Comparison of ENCODE assay signal across 8 mouse cellular contexts in the genomic region with DNA sequence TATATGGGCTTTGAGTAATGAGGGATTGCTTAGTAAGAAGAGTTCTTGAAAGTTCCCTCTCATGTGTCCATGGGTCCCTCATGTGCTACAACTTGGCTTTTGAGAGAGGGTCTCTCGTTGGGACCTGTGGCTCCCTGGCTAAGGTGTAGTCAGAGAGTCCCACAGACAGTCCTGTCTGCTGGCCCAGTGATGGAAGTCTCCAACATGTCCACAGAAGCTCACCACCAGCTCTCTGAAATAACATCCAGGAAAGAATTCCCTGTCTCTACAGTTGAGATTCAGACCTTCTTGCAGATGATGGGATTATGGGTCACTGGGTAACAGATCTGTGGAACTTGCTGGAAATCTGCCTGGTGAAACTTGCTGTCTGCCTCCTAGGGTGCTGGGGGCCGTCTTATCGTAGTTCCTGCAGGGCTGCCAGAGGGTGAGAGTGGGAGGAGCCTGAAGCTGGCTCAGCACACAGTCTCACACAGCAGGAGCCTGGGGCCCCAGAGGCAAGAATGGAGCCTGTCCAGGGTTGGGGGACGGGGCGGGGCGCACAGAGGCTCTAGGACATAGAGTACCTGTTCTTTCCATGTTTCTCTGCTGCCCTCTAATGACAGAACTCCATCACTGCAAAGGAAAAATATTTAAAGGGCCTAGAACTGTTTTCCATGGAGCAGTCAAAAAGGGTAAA. TPM values are rescaled to one million over a fixed set of nuclear protein-coding genes. Genes with fewer than 3 reads are reported as not detected.
A peak's percentile ranks its signal among the peaks of the same experiment; 100 is the strongest.
DNase-seq lines count a peak whose midpoint lies in the region; ATAC-seq and TF ChIP-seq lines count a peak whose summit lies in the region.

No protein-coding gene starts in this region.

- H3K4me3 ChIP-seq in embryonic facial prominence, embryonic 15.5 days (replicated peaks), result no peak overlapping the region
- H3K4me3 ChIP-seq in limb, embryonic 15.5 days, result no peak overlapping the region
- peak overlapping the region; percentile 18; the same call in 1 of the 2 replicates for H3K4me3 ChIP-seq in midbrain, postnatal 0 days (ENCODE audit: low read depth, low read length)

- H3K36me3 ChIP-seq in embryonic facial prominence, embryonic 15.5 days, result no peaks in the 10 kb centered on the region
- H3K36me3 ChIP-seq in limb, embryonic 15.5 days, result no peaks in the 10 kb centered on the region
- no peaks in the 10 kb centered on the region for H3K36me3 ChIP-seq in midbrain, postnatal 0 days (ENCODE audit: insufficient read depth, low read length)

- H3K9me3 ChIP-seq in embryonic facial prominence, embryonic 15.5 days (replicated peaks), result no peaks in the 10 kb centered on the region
- no peaks in the 10 kb centered on the region for H3K9me3 ChIP-seq in limb, embryonic 15.5 days
- no peaks in the 10 kb centered on the region for H3K9me3 ChIP-seq in midbrain, postnatal 0 days (ENCODE audit: low read length)

- 10% methylated on average over 6 of the region's 6 CpGs for WGBS in embryonic facial prominence, embryonic 15.5 days
- 8% methylated on average over 6 of the region's 6 CpGs for WGBS in limb, embryonic 15.5 days
- WGBS in midbrain, postnatal 0 days, result 10% methylated on average over 6 of the region's 6 CpGs

- peak; percentile 92 for ATAC-seq in embryonic facial prominence, embryonic 15.5 days (ENCODE audit: insufficient number of reproducible peaks, low FRiP score, low TSS enrichment, low read depth)
- ATAC-seq in limb, embryonic 15.5 days (ENCODE audit: insufficient number of reproducible peaks, low FRiP score, low TSS enrichment, low read depth), result peak; percentile 93
- peak; percentile 85 for ATAC-seq in midbrain, postnatal 0 days (ENCODE audit: low FRiP score)

- peak overlapping the region; percentile 63; the same call in 1 of the 2 replicates for H3K27ac ChIP-seq in embryonic facial prominence, embryonic 15.5 days (replicated peaks)
- peak overlapping the region; percentile 68 for H3K27ac ChIP-seq in limb, embryonic 15.5 days
- no peak overlapping the region for H3K27ac ChIP-seq in midbrain, postnatal 0 days (ENCODE audit: low read depth, low read length)

- peak; percentile 92 for DNase-seq in 3T3-L1 (ENCODE audit: low read depth, low spot score)
- peak; percentile 46 to 79 for DNase-seq in adrenal gland, postnatal 4 days (ENCODE audit: low spot score in 2 of 2)
- DNase-seq in heart, adult 9 months (ENCODE audit: low spot score in 2 of 2), result peak; percentile 90 to 93
- peak; percentile 95 for DNase-seq in kidney, adult 9 months
- peak; percentile 83 for DNase-seq in midbrain, postnatal 0 days (ENCODE audit: low spot score)
- DNase-seq in spleen, postnatal 10 days (ENCODE audit: low spot score in 2 of 2), result peak; percentile 32 to 83

- H3K4me2 ChIP-seq in embryonic facial prominence, embryonic 15.5 days (replicated peaks), result peak overlapping the region; percentile 45
- peak overlapping the region; percentile 41 for H3K4me2 ChIP-seq in limb, embryonic 15.5 days
- H3K4me2 ChIP-seq in midbrain, postnatal 0 days (ENCODE audit: low read depth, low read length, poor library complexity, severe bottlenecking), result peak overlapping the region; percentile 54

- peaks cover 4% of the 10 kb centered on the region for H3K4me1 ChIP-seq in embryonic facial prominence, embryonic 15.5 days
- H3K4me1 ChIP-seq in limb, embryonic 15.5 days, result peaks cover 12% of the 10 kb centered on the region
- H3K4me1 ChIP-seq in midbrain, postnatal 0 days (ENCODE audit: insufficient read depth, low read length), result no peaks in the 10 kb centered on the region

- H3K9ac ChIP-seq in embryonic facial prominence, embryonic 15.5 days, result no peak overlapping the region
- no peak overlapping the region for H3K9ac ChIP-seq in limb, embryonic 15.5 days
- no peak overlapping the region for H3K9ac ChIP-seq in midbrain, postnatal 0 days (replicated peaks; ENCODE audit: low read length, poor library complexity, severe bottlenecking)

- peak; percentile 78 for TF ChIP-seq CTCF in midbrain, postnatal 0 days (IDR thresholded peaks at IDR 0.05)

- no peaks in the 10 kb centered on the region for H3K27me3 ChIP-seq in embryonic facial prominence, embryonic 15.5 days
- no peaks in the 10 kb centered on the region for H3K27me3 ChIP-seq in limb, embryonic 15.5 days
- no peaks in the 10 kb centered on the region for H3K27me3 ChIP-seq in midbrain, postnatal 0 days (ENCODE audit: insufficient read depth, low read length)

RNA-seq across cellular contexts. Expression of gene Spty2d1, which starts 7.3 kb away (rescaled TPM):
- 10 to 100 TPM; 16.6 to 18.2 TPM for total RNA-seq in adrenal gland, postnatal 4 days (2021)
- 20.5 and 21.3 TPM in 2 replicates for polyA plus RNA-seq in embryonic facial prominence, embryonic 15.5 days (2015; fragmentation: Nextera tagmentation; extraction: Ambion mirVana)
- 23.3 and 23.9 TPM in 2 replicates for polyA plus RNA-seq in limb, embryonic 15.5 days (2015; fragmentation: Nextera tagmentation; extraction: Ambion mirVana)
- total RNA-seq in midbrain, postnatal 0 days (2014; rRNA removed), result 8.8 and 10.7 TPM in 2 replicates
- 3.8 and 4.7 TPM in 2 replicates for polyA plus RNA-seq in midbrain, postnatal 0 days (2015; fragmentation: Nextera tagmentation; extraction: Ambion mirVana)

RNA-seq across cellular contexts. Expression of gene Gm9999, which starts 32.1 kb away (rescaled TPM):
- not detected for total RNA-seq in adrenal gland, postnatal 4 days (2021)
- polyA plus RNA-seq in embryonic facial prominence, embryonic 15.5 days (2015; fragmentation: Nextera tagmentation; extraction: Ambion mirVana), result not detected in 2 replicates
- polyA plus RNA-seq in limb, embryonic 15.5 days (2015; fragmentation: Nextera tagmentation; extraction: Ambion mirVana), result not detected in 2 replicates
- not detected in 2 replicates for total RNA-seq in midbrain, postnatal 0 days (2014; rRNA removed)
- not detected in 2 replicates for polyA plus RNA-seq in midbrain, postnatal 0 days (2015; fragmentation: Nextera tagmentation; extraction: Ambion mirVana)

RNA-seq across cellular contexts. Expression of gene Tmem86a, which starts 34.9 kb away (rescaled TPM):
- 10 to 100 TPM; 35.2 to 42.8 TPM for total RNA-seq in adrenal gland, postnatal 4 days (2021)
- 20.3 and 22.3 TPM in 2 replicates for polyA plus RNA-seq in embryonic facial prominence, embryonic 15.5 days (2015; fragmentation: Nextera tagmentation; extraction: Ambion mirVana)
- 25.5 and 27.2 TPM in 2 replicates for polyA plus RNA-seq in limb, embryonic 15.5 days (2015; fragmentation: Nextera tagmentation; extraction: Ambion mirVana)
- total RNA-seq in midbrain, postnatal 0 days (2014; rRNA removed), result 15.1 and 16.0 TPM in 2 replicates
- polyA plus RNA-seq in midbrain, postnatal 0 days (2015; fragmentation: Nextera tagmentation; extraction: Ambion mirVana), result 29.0 and 30.1 TPM in 2 replicates

RNA-seq across cellular contexts. Expression of gene Uevld, which starts 57.2 kb away (rescaled TPM):
- 10 to 100 TPM; 22.9 to 23.6 TPM for total RNA-seq in adrenal gland, postnatal 4 days (2021)
- polyA plus RNA-seq in embryonic facial prominence, embryonic 15.5 days (2015; fragmentation: Nextera tagmentation; extraction: Ambion mirVana), result 9.8 and 10.7 TPM in 2 replicates
- 11.1 and 11.2 TPM in 2 replicates for polyA plus RNA-seq in limb, embryonic 15.5 days (2015; fragmentation: Nextera tagmentation; extraction: Ambion mirVana)
- total RNA-seq in midbrain, postnatal 0 days (2014; rRNA removed), result 10.1 and 10.6 TPM in 2 replicates
- 3.7 TPM in 2 replicates for polyA plus RNA-seq in midbrain, postnatal 0 days (2015; fragmentation: Nextera tagmentation; extraction: Ambion mirVana)
